Mouse (Mus musculus): ENCODE measurements around the gene 4930548H24Rik. TPM values are rescaled to one million over a fixed set of nuclear protein-coding genes. Genes with fewer than 3 reads are reported as not detected.
"Not testable (repeated sequence)": the region's sequence is repeated elsewhere in the genome, so short reads cannot be mapped to it uniquely, and the experiment has no call there.

Gene 4930548H24Rik
- polyA plus RNA-seq, 1 experiment: 5.4 TPM

GRCm38 (mm10) chr5:31512481-31512880 is 26.9 kb downstream of the 4930548H24Rik start:
- no peaks in the 10 kb centered on the region for H3K4me1 ChIP-seq (ENCODE audit: control insufficient read depth, insufficient read depth, low read length)
- H3K27me3 ChIP-seq (ENCODE audit: control insufficient read depth, insufficient read depth, low read length): no peaks in the 10 kb centered on the region
- no peak overlapping the region for H3K4me3 ChIP-seq (ENCODE audit: control insufficient read depth, low read depth, low read length)
- no peak for TF ChIP-seq CTCF (IDR thresholded peaks at IDR 0.05; ENCODE audit: control insufficient read depth, insufficient read depth, insufficient replicate concordance, low read depth, low read length)
- H3K36me3 ChIP-seq (ENCODE audit: control insufficient read depth, insufficient read depth, low read length): peaks cover 1% of the 10 kb centered on the region
- no peak overlapping the region for H3K27ac ChIP-seq (ENCODE audit: control insufficient read depth, insufficient read depth, low read depth, low read length)

- Histone ChIP-seq H3K4me1 (ENCODE audit: control insufficient read depth, insufficient read depth, low read length) (no peaks in the 10 kb centered on the region; the same call in 1 of the 2 replicates), H3K27me3 (ENCODE audit: control insufficient read depth, insufficient read depth, low read length) (no peaks in the 10 kb centered on the region), H3K27ac (ENCODE audit: control insufficient read depth, insufficient read depth, low read depth, low read length) (no peak overlapping the region), H3K36me3 (ENCODE audit: control insufficient read depth, insufficient read depth, low read length) (no peaks in the 10 kb centered on the region; the same call in none of the 2 replicates), H3K4me3 (ENCODE audit: control insufficient read depth, low read depth, low read length) (no peak overlapping the region)
- TF ChIP-seq POLR2A (IDR thresholded peaks at IDR 0.05; ENCODE audit: control insufficient read depth, low read depth, low read length): no peak
- no peak for TF ChIP-seq CTCF (IDR thresholded peaks at IDR 0.05; ENCODE audit: control insufficient read depth, insufficient read depth, insufficient replicate concordance, low read depth, low read length)
These were observed 35.0 kb downstream of the 4930548H24Rik start for GRCm38 (mm10) chr5:31520556-31520955.

GRCm38 (mm10) chr5:31526354-31527116 is 41.0 kb downstream of the 4930548H24Rik start, which contains the start of gene Slc4a1ap:
Gene Slc4a1ap (plus strand): TSS chr5:31526995.
- H3K27ac ChIP-seq (ENCODE audit: control insufficient read depth, insufficient read depth, low read depth, low read length): peak within 1 kb of the TSS; percentile 79
- H3K36me3 ChIP-seq (ENCODE audit: control insufficient read depth, insufficient read depth, low read length): no peaks in the 10 kb centered on the region; the same call in 1 of the 2 replicates

GRCm38 (mm10) chr5:31527117-31527680 is 41.7 kb downstream of the 4930548H24Rik start:
- peak overlapping the region; percentile 96 for H3K4me3 ChIP-seq (ENCODE audit: control insufficient read depth, low read depth, low read length)
- peaks cover 2% of the 10 kb centered on the region for H3K4me1 ChIP-seq (ENCODE audit: control insufficient read depth, insufficient read depth, low read length)
- no peaks in the 10 kb centered on the region for H3K27me3 ChIP-seq (ENCODE audit: control insufficient read depth, insufficient read depth, low read length)
- TF ChIP-seq CTCF (IDR thresholded peaks at IDR 0.05; ENCODE audit: control insufficient read depth, insufficient read depth, insufficient replicate concordance, low read depth, low read length) (no peak), POLR2A (IDR thresholded peaks at IDR 0.05; ENCODE audit: control insufficient read depth, low read depth, low read length) (no peak)
- H3K27ac ChIP-seq (ENCODE audit: control insufficient read depth, insufficient read depth, low read depth, low read length): peak overlapping the region; percentile 79
- H3K36me3 ChIP-seq (ENCODE audit: control insufficient read depth, insufficient read depth, low read length): no peaks in the 10 kb centered on the region; the same call in 1 of the 2 replicates

More at GRCm38 (mm10) chr5:31526354-31527116, 41.0 kb downstream of the 4930548H24Rik start, which contains the start of gene Slc4a1ap:
- no peak for TF ChIP-seq CTCF (IDR thresholded peaks at IDR 0.05; ENCODE audit: control insufficient read depth, insufficient read depth, insufficient replicate concordance, low read depth, low read length)
- TF ChIP-seq POLR2A (IDR thresholded peaks at IDR 0.05; ENCODE audit: control insufficient read depth, low read depth, low read length): peak; percentile 46; the same call in 1 of the 2 replicates
- Histone ChIP-seq H3K27me3 (ENCODE audit: control insufficient read depth, insufficient read depth, low read length) (no peaks in the 10 kb centered on the region), H3K4me3 (ENCODE audit: control insufficient read depth, low read depth, low read length) (peak within 1 kb of the TSS; percentile 96), H3K4me1 (ENCODE audit: control insufficient read depth, insufficient read depth, low read length) (peaks cover 2% of the 10 kb centered on the region)

DNA sequence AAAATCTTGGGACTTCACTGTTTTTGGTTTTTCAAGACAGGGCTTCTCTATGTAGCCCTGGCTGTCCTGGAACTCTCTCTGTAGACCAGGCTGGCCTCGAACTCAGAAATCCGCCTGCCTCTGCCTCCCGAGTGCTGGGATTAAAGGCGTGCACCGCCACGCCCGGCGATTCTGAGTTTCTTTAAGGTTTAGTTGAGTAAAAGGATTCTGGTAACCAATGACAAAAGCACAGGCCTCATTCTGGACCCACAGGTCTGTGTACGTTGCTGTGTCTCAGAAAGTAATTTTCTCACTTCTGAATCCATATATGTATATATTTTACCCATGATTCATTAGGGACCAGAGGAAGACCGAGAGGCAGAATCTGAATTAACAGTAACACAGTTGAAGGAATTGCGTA is 42.2 kb downstream of the 4930548H24Rik start, which contains the start of gene Supt7l:
Gene Supt7l, minus strand, starts transcription at position 101 of the 400 bp plus-strand sequence.
- not testable (repeated sequence) for H3K36me3 ChIP-seq (ENCODE audit: control insufficient read depth, insufficient read depth, low read length); H3K4me1 ChIP-seq (ENCODE audit: control insufficient read depth, insufficient read depth, low read length); H3K27me3 ChIP-seq (ENCODE audit: control insufficient read depth, insufficient read depth, low read length)
- Histone ChIP-seq H3K27ac (ENCODE audit: control insufficient read depth, insufficient read depth, low read depth, low read length) (peak within 1 kb of the TSS; percentile 79), H3K4me3 (ENCODE audit: control insufficient read depth, low read depth, low read length) (peak within 1 kb of the TSS; percentile 96)

GRCm38 (mm10) chr5:31528560-31528959 is 43.0 kb downstream of the 4930548H24Rik start:
- Histone ChIP-seq H3K27ac (ENCODE audit: control insufficient read depth, insufficient read depth, low read depth, low read length) (no peak overlapping the region), H3K36me3 (ENCODE audit: control insufficient read depth, insufficient read depth, low read length) (no peaks in the 10 kb centered on the region), H3K4me3 (ENCODE audit: control insufficient read depth, low read depth, low read length) (no peak overlapping the region), H3K4me1 (ENCODE audit: control insufficient read depth, insufficient read depth, low read length) (peaks cover 2% of the 10 kb centered on the region), H3K27me3 (ENCODE audit: control insufficient read depth, insufficient read depth, low read length) (no peaks in the 10 kb centered on the region)
- TF ChIP-seq CTCF (IDR thresholded peaks at IDR 0.05; ENCODE audit: control insufficient read depth, insufficient read depth, insufficient replicate concordance, low read depth, low read length) (no peak), POLR2A (IDR thresholded peaks at IDR 0.05; ENCODE audit: control insufficient read depth, low read depth, low read length) (no peak)

DNA sequence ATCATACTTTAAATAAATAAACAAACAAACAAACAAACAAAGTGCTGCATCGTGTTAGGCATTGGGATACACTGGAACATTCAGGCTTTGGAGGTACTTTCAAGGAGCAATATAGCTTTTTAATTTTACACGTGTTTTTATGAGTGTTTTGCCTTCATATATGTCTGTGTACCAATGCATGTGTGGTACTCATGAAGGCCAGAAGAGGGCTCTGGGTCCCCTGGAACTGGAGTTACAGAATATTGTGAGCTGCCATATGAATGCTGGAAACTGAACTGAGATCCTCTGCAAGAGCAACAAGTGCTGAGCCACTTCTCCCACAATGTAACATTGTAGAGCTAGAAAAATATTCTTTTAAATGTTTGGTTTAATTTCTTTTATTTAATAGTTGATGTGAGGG is 49.7 kb downstream of the 4930548H24Rik start:
- Histone ChIP-seq H3K4me1 (ENCODE audit: control insufficient read depth, insufficient read depth, low read length) (no peaks in the 10 kb centered on the region), H3K36me3 (ENCODE audit: control insufficient read depth, insufficient read depth, low read length) (no peaks in the 10 kb centered on the region; the same call in 1 of the 2 replicates), H3K4me3 (ENCODE audit: control insufficient read depth, low read depth, low read length) (no peak overlapping the region), H3K27ac (ENCODE audit: control insufficient read depth, insufficient read depth, low read depth, low read length) (no peak overlapping the region), H3K27me3 (ENCODE audit: control insufficient read depth, insufficient read depth, low read length) (no peaks in the 10 kb centered on the region)
- TF ChIP-seq POLR2A (IDR thresholded peaks at IDR 0.05; ENCODE audit: control insufficient read depth, low read depth, low read length) (no peak), CTCF (IDR thresholded peaks at IDR 0.05; ENCODE audit: control insufficient read depth, insufficient read depth, insufficient replicate concordance, low read depth, low read length) (no peak)

Other genes with a start within 250 kb of the 4930548H24Rik start
- gene Nrbp1, start 244.9 kb upstream of the 4930548H24Rik start, polyA plus RNA-seq (2012; rRNA removed): 62.5 and 64.2 TPM in 2 replicates
- 86.1 and 103 TPM in 2 replicates for gene Gm9970, start 244.5 kb upstream of the 4930548H24Rik start, polyA plus RNA-seq (2012; rRNA removed)
- gene Krtcap3, start 234.0 kb upstream of the 4930548H24Rik start, polyA plus RNA-seq (2012; rRNA removed): 20.9 and 23.1 TPM in 2 replicates
- gene Ift172, start 194.6 kb upstream of the 4930548H24Rik start, polyA plus RNA-seq (2012; rRNA removed): 439 and 454 TPM in 2 replicates
- gene Fndc4, start 189.7 kb upstream of the 4930548H24Rik start, polyA plus RNA-seq (2012; rRNA removed): 1.4 and 2.0 TPM in 2 replicates
- 0.53 and 0.55 TPM in 2 replicates for gene Gckr, start 188.3 kb upstream of the 4930548H24Rik start, polyA plus RNA-seq (2012; rRNA removed)
- 9.1 and 9.2 TPM in 2 replicates for gene Zfp512, start 33.3 kb upstream of the 4930548H24Rik start, polyA plus RNA-seq (2012; rRNA removed)
- gene Gpn1, start 9.0 kb downstream of the 4930548H24Rik start, polyA plus RNA-seq (2012; rRNA removed): 13.3 and 15.7 TPM in 2 replicates
- gene Slc4a1ap, start 41.3 kb downstream of the 4930548H24Rik start, polyA plus RNA-seq (2012; rRNA removed): 15.1 and 16.9 TPM in 2 replicates
- 5.9 and 6.4 TPM in 2 replicates for gene Supt7l, start 42.1 kb downstream of the 4930548H24Rik start, polyA plus RNA-seq (2012; rRNA removed)
- gene Mrpl33, start 111.2 kb downstream of the 4930548H24Rik start, polyA plus RNA-seq (2012; rRNA removed): 18.2 and 22.5 TPM in 2 replicates
- 17.8 and 19.4 TPM in 2 replicates for gene Rbks, start 211.9 kb downstream of the 4930548H24Rik start, polyA plus RNA-seq (2012; rRNA removed)
- gene Babam2, start 211.9 kb downstream of the 4930548H24Rik start, polyA plus RNA-seq (2012; rRNA removed): 38.5 and 39.6 TPM in 2 replicates